Mouse (Mus musculus): ENCODE results near the gene Gm28038. TPM values are rescaled to one million over a fixed set of nuclear protein-coding genes. Genes with fewer than 3 reads are reported as not detected.

Gm28038 gene
- 1 to 10 TPM in 1 of 2 experiments, not detected in 1; 2.4 TPM for polyA plus RNA-seq (2017; shearing (Covaris generic))

- no peak for ATAC-seq
These were observed at the start of gene Gm28038 for GRCm38 (mm10) chr2:30280743-30281142. Gene Gm28038 (plus strand): TSS chr2:30281043.

- no peak for ATAC-seq
These were observed 45.2 kb upstream of the Gm28038 start for GRCm38 (mm10) chr2:30235593-30235992.

- ATAC-seq, result no peak
These were observed 44.2 kb upstream of the Gm28038 start for GRCm38 (mm10) chr2:30236426-30237198.

GRCm38 (mm10) chr2:30237199-30237880 is 43.5 kb upstream of the Gm28038 start, which contains the start of gene Lrrc8a:
Gene Lrrc8a (plus strand): TSS chr2:30237715.
- ATAC-seq, result peak; percentile 96

- ATAC-seq, result peak; percentile 35
These were observed 43.0 kb upstream of the Gm28038 start for GRCm38 (mm10) chr2:30237881-30238280.

- ATAC-seq, result no peak
These were observed 41.9 kb upstream of the Gm28038 start for GRCm38 (mm10) chr2:30238906-30239465.

- no peak for ATAC-seq
These were observed 41.1 kb upstream of the Gm28038 start for GRCm38 (mm10) chr2:30239777-30240176.

- ATAC-seq, result no peak
These were observed 40.6 kb upstream of the Gm28038 start, which contains the start of gene Gm28035 for GRCm38 (mm10) chr2:30240267-30240666. Gene Gm28035 (plus strand): TSS chr2:30240567.

GRCm38 (mm10) chr2:30242509-30242908 is 38.3 kb upstream of the Gm28038 start:
- no peak for ATAC-seq

- no peak for ATAC-seq
These were observed 37.5 kb upstream of the Gm28038 start for GRCm38 (mm10) chr2:30243391-30243790.

- no peak for ATAC-seq
These were observed 36.2 kb upstream of the Gm28038 start for GRCm38 (mm10) chr2:30244595-30245178.

GRCm38 (mm10) chr2:30247036-30247435 is 33.8 kb upstream of the Gm28038 start:
- ATAC-seq, result no peak

GRCm38 (mm10) chr2:30247681-30248080 is 33.2 kb upstream of the Gm28038 start:
- no peak for ATAC-seq

GRCm38 (mm10) chr2:30249182-30249581 is 31.7 kb upstream of the Gm28038 start:
- ATAC-seq, result no peak

- ATAC-seq, result no peak
These were observed 30.4 kb upstream of the Gm28038 start for GRCm38 (mm10) chr2:30250166-30251128.

GRCm38 (mm10) chr2:30251417-30252104 is 29.3 kb upstream of the Gm28038 start:
- peak; percentile 93 for ATAC-seq

GRCm38 (mm10) chr2:30252521-30252920 is 28.3 kb upstream of the Gm28038 start:
- no peak for ATAC-seq

GRCm38 (mm10) chr2:30253809-30254208 is 27.0 kb upstream of the Gm28038 start:
- peak; percentile 48 for ATAC-seq

GRCm38 (mm10) chr2:30255631-30256395 is 25.0 kb upstream of the Gm28038 start:
- no peak for ATAC-seq

- ATAC-seq, result no peak
These were observed 24.1 kb upstream of the Gm28038 start for GRCm38 (mm10) chr2:30256616-30257350.
